Mouse (Mus musculus): ENCODE measurements around the gene Pak1.

GRCm38 (mm10) chr7:97769020-97769419 is 19.3 kb upstream of the Pak1 start:
- TF ChIP-seq GATA1 (IDR thresholded peaks at IDR 0.05; ENCODE audit: borderline replicate concordance, low read length) (no peak), FLI1 (IDR thresholded peaks at IDR 0.05; ENCODE audit: low read length) (no peak)
